ENCODE assay signal across 8 mouse cellular contexts in the genomic region with DNA sequence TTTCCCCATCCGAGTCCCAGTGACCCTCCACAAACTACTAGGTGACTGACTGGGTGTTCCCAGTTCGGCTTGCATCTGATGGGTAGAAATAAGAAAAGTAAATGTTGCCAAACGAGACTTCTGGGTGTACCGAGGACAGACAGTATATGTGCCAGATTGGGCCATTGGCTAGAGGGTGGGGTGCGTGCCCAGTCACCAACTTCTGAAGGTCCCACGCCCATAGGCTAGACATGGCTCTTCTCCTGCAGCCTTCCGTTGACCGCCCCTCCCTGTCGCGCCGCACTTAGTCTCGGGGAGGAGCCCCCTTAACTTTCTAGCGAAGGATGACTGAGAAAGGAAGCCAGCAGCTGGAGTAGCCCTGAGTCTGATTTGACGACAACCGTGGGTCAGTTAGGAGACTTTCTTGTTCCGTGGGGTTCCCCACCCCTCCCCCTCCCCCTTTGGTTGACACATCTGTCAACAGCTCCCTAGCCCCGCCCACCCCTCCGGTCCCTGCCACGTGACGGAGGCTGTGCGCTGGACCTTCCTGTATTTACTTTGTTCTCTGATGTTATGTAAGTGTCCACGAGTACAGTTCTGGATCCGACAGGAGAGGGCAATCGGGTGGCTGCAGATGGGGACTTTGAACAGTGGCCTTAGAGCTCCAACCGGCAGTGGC. TPM values are rescaled to one million over a fixed set of nuclear protein-coding genes. Genes with fewer than 3 reads are reported as not detected.
DNase-seq lines count a peak whose midpoint lies in the region; ATAC-seq lines count a peak whose summit lies in the region.

No protein-coding gene starts in this region.

- H3K4me3 ChIP-seq in intestine, embryonic 15.5 days (replicated peaks) = peak overlapping the region; percentile 91

- H3K4me2 ChIP-seq in intestine, embryonic 15.5 days (replicated peaks) = peak overlapping the region; percentile 90

- peak; percentile 92 for DNase-seq in adrenal gland, adult 2 months
- DNase-seq in embryo, embryonic 11 days = peak; percentile 90
- DNase-seq in gastrocnemius, postnatal 25 days = peak; percentile 94
- peak; percentile 70 to 87 for DNase-seq in left cerebral cortex, postnatal 25 days (ENCODE audit: low spot score in 2 of 2)
- DNase-seq in mesoderm, embryonic 11.5 days (ENCODE audit: low read depth, low spot score) = peak; percentile 91
- peak; percentile 76 for DNase-seq in right cerebral cortex, postnatal 25 days
- peak; percentile 74 to 78 for DNase-seq in urinary bladder, postnatal 4 days (ENCODE audit: low spot score in 2 of 2)

- peak; percentile 72 for ATAC-seq in intestine, embryonic 15.5 days

- H3K4me1 ChIP-seq in intestine, embryonic 15.5 days (replicated peaks) = peaks cover 11% of the 10 kb centered on the region

- peak overlapping the region; percentile 89 for H3K27ac ChIP-seq in intestine, embryonic 15.5 days

- intact Hi-C loops in left cerebral cortex, postnatal 25 days (cut with DNase I) = loop anchor here (2.0 kb wide), 2 partner anchors 24 to 386 kb away; a partner anchor contains a TSS

- peaks cover 24% of the 10 kb centered on the region for H3K36me3 ChIP-seq in intestine, embryonic 15.5 days

- H3K9me3 ChIP-seq in intestine, embryonic 15.5 days = no peaks in the 10 kb centered on the region

- WGBS in intestine, embryonic 15.5 days = under 1% methylated on average over 25 of the region's 25 CpGs

- peak overlapping the region; percentile 91 for H3K9ac ChIP-seq in intestine, embryonic 15.5 days

- H3K27me3 ChIP-seq in intestine, embryonic 15.5 days (replicated peaks) = no peaks in the 10 kb centered on the region

RNA-seq across cellular contexts. Expression of a gene that starts 0.9 kb away (rescaled TPM):
- total RNA-seq in adrenal gland, adult 2 months (2021) = 100 to 1,000 TPM in 1 of 2 experiments, 10 to 100 TPM in 1; 99.0 to 141 TPM
- 188 and 195 TPM in 2 replicates for polyA plus RNA-seq in adrenal gland, adult 2 months (2012; rRNA removed)
- total RNA-seq in gastrocnemius, postnatal 25 days (2021) = 10 to 100 TPM; 78.0 to 80.1 TPM
- 115 and 138 TPM in 2 replicates for polyA plus RNA-seq in intestine, embryonic 15.5 days (2015; fragmentation: Nextera tagmentation; extraction: Ambion mirVana)
- total RNA-seq in left cerebral cortex, postnatal 25 days (2021) = 10 to 100 TPM; 58.1 to 61.1 TPM

RNA-seq across cellular contexts. Expression of a gene that starts 47.0 kb away (rescaled TPM):
- total RNA-seq in adrenal gland, adult 2 months (2021) = 1 to 10 TPM; 5.2 to 7.9 TPM
- polyA plus RNA-seq in adrenal gland, adult 2 months (2012; rRNA removed) = 6.2 and 7.5 TPM in 2 replicates
- 1 to 10 TPM in 1 of 2 experiments, under 1 TPM in 1; 0.20 to 1.3 TPM for total RNA-seq in gastrocnemius, postnatal 25 days (2021)
- 0.21 and 0.33 TPM in 2 replicates for polyA plus RNA-seq in intestine, embryonic 15.5 days (2015; fragmentation: Nextera tagmentation; extraction: Ambion mirVana)
- under 1 TPM; 0.21 to 0.71 TPM for total RNA-seq in left cerebral cortex, postnatal 25 days (2021)

RNA-seq across cellular contexts. Expression of a gene that starts 58.2 kb away (rescaled TPM):
- total RNA-seq in adrenal gland, adult 2 months (2021) = under 1 TPM in 1 of 2 experiments, not detected in 1; 0.12 TPM
- 0.10 TPM in 1 of 2 replicates, not detected in the other for polyA plus RNA-seq in adrenal gland, adult 2 months (2012; rRNA removed)
- not detected for total RNA-seq in gastrocnemius, postnatal 25 days (2021)
- polyA plus RNA-seq in intestine, embryonic 15.5 days (2015; fragmentation: Nextera tagmentation; extraction: Ambion mirVana) = 0.06 and 0.10 TPM in 2 replicates
- total RNA-seq in left cerebral cortex, postnatal 25 days (2021) = under 1 TPM; 0.27 to 0.41 TPM

Comparison
In these comparisons a context has a peak if more than half of its experiments do, and no peak if none do; other contexts are left out.
1. Peak in every context shown above with its lines: DNase-seq, ATAC-seq, H3K4me3 ChIP-seq and H3K27ac ChIP-seq.